8 mouse cellular contexts compared by ENCODE assay signal in the genomic region with DNA sequence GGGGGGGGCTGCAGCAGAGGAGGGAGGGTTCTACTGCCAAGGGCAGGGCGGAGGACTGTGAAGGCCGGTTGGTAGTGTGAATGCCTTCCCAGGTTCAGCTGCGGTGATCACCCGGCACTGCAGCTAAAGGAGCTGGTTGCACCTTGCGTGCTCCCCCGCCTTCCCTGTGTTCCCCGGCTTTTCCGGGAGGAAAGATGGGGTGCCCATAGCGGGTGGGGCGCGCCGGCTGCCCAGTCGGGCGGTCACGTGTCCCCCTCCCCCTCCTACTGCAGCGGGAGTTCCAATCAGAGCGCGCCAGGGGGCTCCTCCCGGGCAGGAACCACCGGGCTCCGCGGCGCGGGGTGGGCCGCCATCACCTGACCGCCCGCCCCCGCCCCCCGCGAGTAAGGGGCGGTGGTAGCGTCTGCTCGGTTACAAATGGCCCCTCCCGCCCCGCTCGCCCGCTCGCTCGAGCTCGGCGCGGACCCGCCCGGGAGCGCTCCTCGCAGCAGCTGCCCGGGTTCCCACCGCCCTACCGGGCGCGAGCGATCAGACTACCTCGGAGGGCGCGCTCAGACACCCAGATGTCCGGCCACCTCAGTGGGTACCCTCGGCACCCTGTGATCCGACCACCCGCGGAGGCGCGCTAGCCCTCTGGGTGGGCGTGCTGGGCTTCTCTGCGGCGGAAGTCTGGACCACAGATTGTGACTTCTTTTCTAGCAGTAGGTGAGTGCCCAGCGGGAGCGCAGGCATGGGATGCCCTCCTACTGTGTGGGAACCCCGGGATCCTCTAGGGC.
DNase-seq lines count a peak whose midpoint lies in the region; ATAC-seq and TF ChIP-seq lines count a peak whose summit lies in the region.
"Had no signal": no experiment of that assay in that cellular context is flagged by ENCODE, and none has a peak within 500 bp of the region (broad histone marks: within the 10 kb centered on the region; RNA-seq: fewer than 3 reads in every experiment).

No protein-coding gene starts in this region.

- peak overlapping the region; percentile 72 for H3K4me2 ChIP-seq in hindbrain, postnatal 0 days (ENCODE audit: low read depth, low read length)
- H3K4me2 ChIP-seq in midbrain, embryonic 15.5 days, result peak overlapping the region; percentile 76

- no peaks in the 10 kb centered on the region for H3K36me3 ChIP-seq in hindbrain, postnatal 0 days (ENCODE audit: insufficient read depth, low read length)
- no peaks in the 10 kb centered on the region for H3K36me3 ChIP-seq in midbrain, embryonic 15.5 days (replicated peaks)

- H3K4me3 ChIP-seq in hindbrain, postnatal 0 days (ENCODE audit: low read length), result peak overlapping the region; percentile 62
- peak overlapping the region; percentile 79 for H3K4me3 ChIP-seq in midbrain, embryonic 15.5 days
- H3K4me3 ChIP-seq: erythroblast, embryonic 14.5 days had no signal

- H3K27ac ChIP-seq in hindbrain, postnatal 0 days, result peak overlapping the region; percentile 91
- peak overlapping the region; percentile 79 for H3K27ac ChIP-seq in midbrain, embryonic 15.5 days

- peak; percentile 28 for DNase-seq in adrenal gland, adult 8-10 months
- peak; percentile 11 for DNase-seq in cerebellum, adult 9-10 months
- DNase-seq in frontal cortex, adult 2 months (ENCODE audit: extremely low spot score in 1 of 2, low spot score in 1 of 2), result peak; percentile 90 to 97
- DNase-seq in hindbrain, postnatal 0 days (ENCODE audit: low spot score), result peak; percentile 93
- peak; percentile 96 to 98 for DNase-seq in left cerebral cortex, postnatal 25 days (ENCODE audit: low spot score in 2 of 2)
- peak; percentile 92 for DNase-seq in telencephalon, adult 2 months (ENCODE audit: low read depth, low spot score)

- peak overlapping the region; percentile 62 for H3K9ac ChIP-seq in hindbrain, postnatal 0 days (replicated peaks; ENCODE audit: low read length)
- H3K9ac ChIP-seq in midbrain, embryonic 15.5 days, result peak overlapping the region; percentile 68

- H3K27me3 ChIP-seq in hindbrain, postnatal 0 days (ENCODE audit: insufficient read depth, low read length), result peaks cover 28% of the 10 kb centered on the region
- H3K27me3 ChIP-seq in midbrain, embryonic 15.5 days (replicated peaks), result peaks cover 61% of the 10 kb centered on the region

- intact Hi-C loops in left cerebral cortex, postnatal 25 days (cut with DNase I), result loop anchor here (1.0 to 5.0 kb wide), 2 partner anchors 38 to 115 kb away; no protein-coding TSS in a partner anchor

- H3K4me1 ChIP-seq in hindbrain, postnatal 0 days (ENCODE audit: insufficient read depth, low read length), result no peaks in the 10 kb centered on the region
- peaks cover 40% of the 10 kb centered on the region for H3K4me1 ChIP-seq in midbrain, embryonic 15.5 days

- H3K9me3 ChIP-seq in hindbrain, postnatal 0 days (ENCODE audit: low read length), result no peaks in the 10 kb centered on the region
- no peaks in the 10 kb centered on the region for H3K9me3 ChIP-seq in midbrain, embryonic 15.5 days

- WGBS in hindbrain, postnatal 0 days, result 2% methylated on average over 64 of the region's 68 CpGs
- WGBS in midbrain, embryonic 15.5 days, result under 1% methylated on average over 65 of the region's 68 CpGs

- peak; percentile 83 for ATAC-seq in hindbrain, postnatal 0 days
- peak; percentile 86 for ATAC-seq in midbrain, embryonic 15.5 days (replicated peaks)

- no peak for TF ChIP-seq CTCF in hindbrain, postnatal 0 days (IDR thresholded peaks at IDR 0.05; ENCODE audit: low read depth)

Comparison
In these comparisons a context has a peak if more than half of its experiments do, and no peak if none do; other contexts are left out.
1. Peak in every context shown above with its lines: DNase-seq, ATAC-seq, H3K4me3 ChIP-seq and H3K27ac ChIP-seq.
2. DNase-seq: peak in every context shown above with its lines; median percentile 97 in left cerebral cortex, postnatal 25 days; 94 in frontal cortex, adult 2 months; 93 in hindbrain, postnatal 0 days; 92 in telencephalon, adult 2 months; 28 in adrenal gland, adult 8-10 months; 11 in cerebellum, adult 9-10 months.